Mouse (Mus musculus): Measurements from ENCODE around the gene Ppp2r5a.

DNA sequence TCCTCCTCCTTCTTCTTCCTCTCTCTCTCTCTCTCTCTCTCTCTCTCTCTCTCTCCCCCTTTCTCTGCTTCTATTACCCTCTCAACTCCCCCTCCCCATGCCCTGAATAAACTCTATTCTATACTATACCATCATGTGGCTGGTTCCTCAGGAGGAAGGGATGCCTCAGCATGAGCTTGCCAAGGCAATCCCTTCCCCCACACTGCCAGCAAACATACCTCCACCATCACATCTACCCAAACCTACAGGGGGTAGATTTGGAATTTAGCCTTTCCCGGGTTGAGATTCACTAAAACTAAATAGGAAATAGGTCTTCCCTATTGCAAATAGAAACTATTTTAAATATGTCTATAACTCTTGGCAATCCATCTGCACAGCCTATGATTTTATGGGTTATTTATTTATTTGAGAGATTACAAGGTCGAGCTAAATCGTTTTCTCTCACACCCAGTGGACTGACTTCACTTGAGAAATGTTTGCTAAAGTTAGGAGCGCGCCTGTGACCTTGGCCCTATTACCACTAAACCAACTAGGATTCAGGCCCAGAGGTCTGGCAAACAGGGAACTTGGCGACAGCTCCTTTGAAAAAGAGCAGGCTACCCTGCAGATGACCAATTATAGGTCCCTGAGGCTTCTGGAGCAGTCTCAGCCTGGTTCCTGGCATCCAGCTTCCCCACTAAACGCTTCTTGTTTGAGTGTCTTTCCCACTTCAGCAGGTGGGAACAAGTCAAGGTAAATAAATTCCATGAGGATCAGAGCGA, 17.1 kb upstream of the Ppp2r5a start:
- TF ChIP-seq USF1 (IDR thresholded peaks at IDR 0.05; ENCODE audit: low read depth), result no peak
- TF ChIP-seq MAX (IDR thresholded peaks at IDR 0.05; ENCODE audit: low read depth), result no peak
- TF ChIP-seq POLR2A (IDR thresholded peaks at IDR 0.05; ENCODE audit: insufficient read length, low read depth), result no peak
- TF ChIP-seq CEBPB (IDR thresholded peaks at IDR 0.05; ENCODE audit: insufficient read depth, poor library complexity, severe bottlenecking), result no peak
- TF ChIP-seq E2F4 (IDR thresholded peaks at IDR 0.05; ENCODE audit: insufficient read depth), result no peak
- TF ChIP-seq POLR2AphosphoS2 (IDR thresholded peaks at IDR 0.05; ENCODE audit: insufficient read length, low read depth), result no peak
- TF ChIP-seq TCF12 (IDR thresholded peaks at IDR 0.05; ENCODE audit: insufficient read depth, poor library complexity, severe bottlenecking), result no peak
- TF ChIP-seq SRF (IDR thresholded peaks at IDR 0.05; ENCODE audit: control insufficient read depth, insufficient read length, low read depth), result no peak
- TF ChIP-seq MYOD1 (IDR thresholded peaks at IDR 0.05; ENCODE audit: control insufficient read depth in 1 of 3, insufficient read length in 2 of 3, low read depth in 2 of 3), result no peak
- TF ChIP-seq MYOG (IDR thresholded peaks at IDR 0.05; ENCODE audit: control insufficient read depth in 1 of 3, insufficient read depth in 1 of 3, insufficient read length in 2 of 3, low read depth in 2 of 3), result no peak
- TF ChIP-seq REST (IDR thresholded peaks at IDR 0.05; ENCODE audit: insufficient read depth, insufficient read length), result no peak

Data from myocyte (in vitro differentiated cells).